Mouse (Mus musculus): ENCODE measurements around the gene Pi4k2a.

Pi4k2a gene

DNA sequence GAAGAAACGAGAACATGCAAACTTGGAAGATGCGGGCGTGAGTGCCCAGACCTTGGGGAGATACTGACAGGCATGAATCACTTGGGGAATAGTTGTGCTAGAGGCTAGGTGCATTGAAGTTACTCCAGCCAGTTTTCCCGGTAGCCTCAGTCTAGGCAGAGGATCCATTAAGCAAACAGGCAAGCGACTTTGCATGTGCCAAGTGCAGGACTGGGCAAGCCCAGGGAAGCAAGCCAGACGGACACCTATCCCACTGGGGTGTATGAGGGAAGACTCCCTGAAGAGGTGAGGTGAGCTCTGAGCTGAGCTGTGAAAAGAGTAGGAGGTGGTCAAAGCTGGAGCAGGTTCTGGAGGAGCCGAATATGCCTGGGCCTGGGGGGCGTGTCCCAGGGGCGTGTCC, 77.2 kb downstream of the Pi4k2a start:
- no peak for DNase-seq

GRCm38 (mm10) chr19:42169322-42169975, 79.2 kb downstream of the Pi4k2a start:
- DNase-seq = no peak

DNA sequence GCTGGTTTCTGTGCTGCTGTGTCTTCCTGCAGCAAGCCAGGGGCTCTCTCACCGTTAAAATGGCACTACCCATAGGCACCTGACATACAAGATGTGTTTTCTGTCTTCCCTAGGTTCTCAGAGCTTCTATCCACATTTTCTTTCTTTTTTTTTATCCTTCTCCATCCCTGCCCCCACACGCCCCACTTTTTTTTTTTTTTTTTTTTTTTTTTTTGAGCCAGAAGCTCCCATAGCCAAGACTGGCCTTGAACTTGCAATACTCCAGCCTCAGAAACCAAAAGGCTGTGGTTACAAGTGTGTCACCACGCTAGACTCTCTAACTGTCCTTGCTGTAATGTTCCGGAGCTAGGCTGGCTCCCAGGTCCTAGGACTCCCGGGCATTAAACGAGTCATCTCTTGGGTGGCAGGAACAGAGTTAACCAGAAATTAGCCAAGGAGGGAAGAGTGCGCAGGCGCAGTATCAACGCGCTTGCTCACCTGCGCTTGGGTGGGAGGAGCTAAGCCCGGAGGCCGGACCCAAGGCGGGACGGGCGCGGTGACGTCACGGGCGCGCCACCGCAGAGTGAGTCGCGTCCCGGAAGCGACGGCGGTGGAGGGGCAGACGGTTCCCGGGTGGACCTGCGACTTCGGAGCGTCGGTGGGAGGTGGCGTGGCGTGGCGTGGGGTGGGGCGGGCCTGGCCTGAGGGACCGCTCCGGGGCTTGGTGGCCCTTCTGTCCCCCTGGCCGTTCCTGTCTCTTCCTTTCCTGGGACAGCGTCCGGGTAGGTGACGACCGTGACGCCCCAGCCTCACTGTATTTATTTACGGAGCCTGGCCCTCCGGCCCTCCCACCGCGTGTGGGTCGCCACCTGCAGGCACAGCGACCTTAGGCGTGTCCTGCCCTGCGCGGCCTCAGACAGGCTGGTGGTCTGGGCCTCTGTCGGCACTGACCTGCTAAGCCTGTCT, 80.0 kb downstream of the Pi4k2a start:
- DNase-seq = peak; percentile 93
